Mouse (Mus musculus): ENCODE measurements around the gene Mmp10.

The Mmp10 gene

DNA sequence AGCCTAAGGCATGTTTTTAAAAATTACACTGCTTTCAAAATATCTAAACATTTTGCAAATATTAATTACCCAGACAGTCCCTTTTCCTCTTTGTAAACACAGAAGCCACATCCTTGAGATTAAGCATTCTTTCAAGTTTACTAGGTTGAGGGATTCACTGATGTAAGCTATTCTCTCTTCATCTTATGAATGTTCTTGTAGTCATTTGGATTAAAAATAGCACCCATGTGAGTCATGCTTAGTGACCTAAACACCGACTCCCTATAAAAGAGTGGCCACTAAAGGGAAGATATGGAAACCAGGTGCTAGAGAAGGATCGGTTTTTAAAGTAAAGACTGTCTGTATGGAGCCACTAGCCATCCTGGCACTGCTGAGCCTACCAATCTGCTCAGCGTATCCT is at the start of gene Mmp10:
Gene Mmp10 (plus strand): TSS at position 302 of the 400 bp plus-strand sequence.
- no peak for DNase-seq (ENCODE audit: low spot score)

- no peak for DNase-seq (ENCODE audit: low spot score)
These were observed 48.9 kb upstream of the Mmp10 start for GRCm38 (mm10) chr9:7453302-7453701.

GRCm38 (mm10) chr9:7470262-7470661 is 31.9 kb upstream of the Mmp10 start:
- no peak for DNase-seq (ENCODE audit: low spot score)

DNA sequence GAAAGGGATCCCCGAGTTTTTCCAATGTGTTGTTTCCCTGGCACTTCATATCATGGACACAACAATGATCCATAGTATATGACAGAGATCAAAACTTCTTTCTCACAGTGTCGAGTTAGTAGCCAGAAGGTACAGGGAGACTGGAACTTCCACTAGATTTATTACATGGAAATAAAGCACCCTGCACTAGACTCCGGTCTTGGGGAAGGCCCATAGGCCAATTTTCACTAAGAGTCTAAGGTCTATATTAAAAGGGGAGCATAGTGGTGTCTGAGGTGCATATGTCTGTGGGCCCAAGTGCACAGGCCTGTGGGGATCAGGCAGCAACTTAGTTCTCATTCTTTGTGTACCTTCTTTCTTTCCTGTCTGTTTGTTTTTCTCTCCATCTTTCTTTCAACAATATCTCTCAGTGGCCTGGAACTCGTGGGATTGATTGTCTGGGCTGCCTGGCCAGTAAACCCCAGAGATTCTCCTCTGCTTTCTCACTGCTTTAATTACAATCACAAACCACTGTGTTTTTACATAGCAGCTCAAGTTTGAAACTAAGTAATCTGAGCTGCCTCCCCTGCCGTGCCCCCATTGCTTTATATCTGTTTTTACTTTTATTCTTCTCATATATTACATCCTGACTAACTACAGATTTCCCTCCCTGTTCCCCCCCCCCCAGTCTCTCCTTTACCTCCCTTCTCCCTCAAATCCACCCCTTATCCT is 18.3 kb upstream of the Mmp10 start:
- no peak for DNase-seq (ENCODE audit: low spot score)

GRCm38 (mm10) chr9:7501138-7501537 is 1.0 kb upstream of the Mmp10 start:
- no peak for DNase-seq (ENCODE audit: low spot score)

GRCm38 (mm10) chr9:7507321-7507876 is 5.2 kb downstream of the Mmp10 start:
- DNase-seq (ENCODE audit: low spot score): no peak

DNA sequence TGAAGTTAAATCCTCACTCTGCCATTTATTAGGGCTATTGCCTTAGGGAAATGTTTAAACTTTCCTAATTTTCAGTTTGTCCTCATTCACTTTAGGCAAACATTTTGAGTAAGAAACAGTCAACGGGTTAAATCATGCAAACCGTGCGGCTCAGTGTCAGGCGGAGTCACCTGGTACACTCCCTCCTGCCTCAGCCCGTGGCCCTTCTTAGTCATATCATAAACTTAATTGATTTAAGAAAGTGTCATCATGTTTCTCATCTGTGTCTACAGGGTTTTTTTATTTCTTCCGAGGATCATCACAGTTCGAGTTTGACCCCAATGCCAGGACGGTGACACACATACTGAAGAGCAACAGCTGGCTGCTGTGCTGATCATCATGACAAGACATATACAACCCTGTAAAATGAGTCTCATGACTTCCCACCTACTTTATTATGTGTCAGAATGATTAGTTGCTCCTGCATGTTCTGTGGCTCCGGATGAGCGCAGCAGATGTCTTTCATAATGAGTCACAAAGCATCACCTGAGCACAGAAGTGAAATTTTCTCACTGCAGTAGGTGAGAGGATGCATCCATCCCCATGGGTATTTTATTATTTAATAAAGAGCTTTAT is 7.6 kb downstream of the Mmp10 start:
- no peak for DNase-seq (ENCODE audit: low spot score)

- DNase-seq (ENCODE audit: low spot score): no peak
These were observed 15.9 kb downstream of the Mmp10 start for GRCm38 (mm10) chr9:7517944-7518571.

DNA sequence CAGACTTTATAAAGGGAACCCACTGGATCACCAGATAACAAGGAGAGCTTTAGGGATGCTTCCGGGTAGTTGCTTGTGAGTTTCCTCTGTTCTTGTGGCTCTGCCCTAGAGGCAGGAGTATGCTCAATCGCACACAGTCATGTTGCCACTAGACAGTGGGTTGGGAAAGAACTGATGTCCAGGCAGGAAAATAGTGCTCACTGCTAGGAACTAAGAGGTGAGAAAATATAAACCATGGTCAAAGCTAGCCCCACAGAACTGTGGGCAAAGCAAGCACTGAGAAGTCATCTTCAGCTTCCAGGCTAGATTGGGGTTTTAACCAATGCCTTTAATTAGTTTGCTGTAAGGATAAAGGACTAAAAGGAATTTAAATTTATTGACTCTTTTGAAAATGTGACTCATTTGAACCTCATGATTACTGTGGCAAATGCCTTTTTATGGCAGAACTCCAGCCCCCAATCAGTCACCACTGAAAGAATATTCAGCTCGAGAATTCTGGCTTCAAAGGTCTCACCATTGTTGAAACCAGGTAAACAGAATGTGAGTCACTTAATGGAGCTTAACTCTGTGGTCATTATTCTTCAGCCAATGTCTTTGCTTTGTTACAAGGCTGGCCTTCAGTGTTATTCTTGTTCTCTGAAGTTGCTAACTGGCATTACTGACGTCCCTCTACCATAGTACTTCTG is 24.2 kb downstream of the Mmp10 start:
- no peak for DNase-seq (ENCODE audit: low spot score)

DNA sequence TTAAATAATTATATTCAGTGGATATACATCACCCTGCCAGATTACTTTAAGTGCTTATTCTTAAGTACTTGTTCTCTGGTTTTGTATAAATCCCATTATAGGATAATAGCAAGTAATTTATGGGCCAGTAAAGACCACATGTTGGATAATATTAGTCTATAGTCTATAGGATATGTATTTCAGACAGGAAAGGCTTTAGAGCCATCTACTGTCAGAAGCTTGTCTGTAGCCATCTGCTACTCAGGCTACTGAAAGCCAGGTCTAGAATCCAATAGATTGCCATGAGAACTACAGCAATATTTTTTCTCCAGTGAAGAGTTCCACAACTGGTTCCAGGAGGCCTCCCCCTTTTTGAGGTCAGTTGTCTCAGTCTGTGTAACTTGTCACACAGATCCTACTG is 40.6 kb downstream of the Mmp10 start:
- no peak for DNase-seq (ENCODE audit: low spot score)

DNA sequence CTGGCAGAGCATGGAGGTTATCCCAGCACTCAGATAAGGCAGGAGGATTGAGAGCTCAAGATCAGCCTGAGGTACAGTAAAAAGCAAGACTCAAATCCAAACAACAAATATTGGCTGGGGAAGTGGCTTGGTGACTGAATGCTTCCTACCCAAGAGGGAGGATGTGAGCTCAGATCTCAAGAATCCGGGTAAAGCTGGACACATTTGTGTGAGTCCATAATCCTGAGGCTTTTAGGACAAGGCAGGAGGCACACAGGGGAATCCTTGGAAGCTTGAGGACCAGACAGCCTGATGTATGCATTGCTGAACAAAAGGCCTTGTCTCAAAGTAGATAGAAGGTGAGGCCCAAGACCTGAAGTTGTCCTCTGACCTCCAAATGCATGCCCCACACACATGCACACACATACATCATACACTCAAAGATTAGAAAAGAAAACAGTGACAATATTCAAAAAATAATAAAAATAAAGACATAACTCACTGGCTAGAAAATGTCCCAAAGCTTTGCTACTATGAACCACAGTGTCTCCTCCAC is 42.8 kb downstream of the Mmp10 start:
- no peak for DNase-seq (ENCODE audit: low spot score)

GRCm38 (mm10) chr9:7545471-7545870 is 43.3 kb downstream of the Mmp10 start:
- no peak for DNase-seq (ENCODE audit: low spot score)

DNA sequence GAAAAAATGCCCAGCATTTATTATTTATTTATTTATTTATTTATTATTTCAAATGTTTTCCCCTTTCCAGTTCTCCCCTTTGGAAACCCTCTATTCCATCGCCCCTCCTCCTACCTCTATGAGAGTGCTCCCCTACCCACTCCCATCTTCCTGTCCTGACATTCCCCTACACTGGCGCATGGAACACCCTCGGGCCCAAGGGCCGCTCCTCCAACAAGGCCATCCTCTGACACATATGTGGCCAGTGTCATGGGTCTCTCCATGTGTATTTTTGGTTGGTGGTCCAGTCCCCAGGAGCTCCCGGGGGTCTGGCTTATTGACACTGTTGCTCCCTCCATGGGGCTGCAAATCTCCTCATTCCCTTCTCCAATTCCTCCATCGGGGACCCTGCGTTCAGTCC is 43.8 kb downstream of the Mmp10 start:
- DNase-seq (ENCODE audit: low spot score): no peak

- no peak for DNase-seq (ENCODE audit: low spot score)
These were observed 49.8 kb downstream of the Mmp10 start for GRCm38 (mm10) chr9:7551943-7552342.

GRCm38 (mm10) chr9:7553536-7553935 is 51.4 kb downstream of the Mmp10 start:
- no peak for DNase-seq (ENCODE audit: low spot score)

DNA sequence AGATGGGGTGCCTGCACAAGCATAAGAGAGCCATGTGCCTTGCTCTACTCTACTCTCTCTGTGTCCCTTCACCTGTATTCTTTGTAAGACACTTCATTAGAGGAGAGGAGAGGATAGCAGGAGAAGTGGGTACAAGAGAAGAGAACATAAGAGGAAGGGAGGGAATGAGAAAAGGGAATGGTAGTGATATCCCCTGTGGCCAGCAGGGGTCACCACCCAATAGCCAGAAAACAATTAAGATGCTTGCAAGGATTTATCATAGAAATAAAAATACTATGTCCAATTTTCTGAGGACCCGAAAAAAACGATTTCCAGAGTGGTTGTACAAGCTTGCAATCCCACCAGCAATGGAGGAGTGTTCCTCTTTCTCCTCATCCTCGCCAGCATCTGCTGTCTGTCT is 52.2 kb downstream of the Mmp10 start:
- DNase-seq (ENCODE audit: low spot score): peak; percentile 36

DNA sequence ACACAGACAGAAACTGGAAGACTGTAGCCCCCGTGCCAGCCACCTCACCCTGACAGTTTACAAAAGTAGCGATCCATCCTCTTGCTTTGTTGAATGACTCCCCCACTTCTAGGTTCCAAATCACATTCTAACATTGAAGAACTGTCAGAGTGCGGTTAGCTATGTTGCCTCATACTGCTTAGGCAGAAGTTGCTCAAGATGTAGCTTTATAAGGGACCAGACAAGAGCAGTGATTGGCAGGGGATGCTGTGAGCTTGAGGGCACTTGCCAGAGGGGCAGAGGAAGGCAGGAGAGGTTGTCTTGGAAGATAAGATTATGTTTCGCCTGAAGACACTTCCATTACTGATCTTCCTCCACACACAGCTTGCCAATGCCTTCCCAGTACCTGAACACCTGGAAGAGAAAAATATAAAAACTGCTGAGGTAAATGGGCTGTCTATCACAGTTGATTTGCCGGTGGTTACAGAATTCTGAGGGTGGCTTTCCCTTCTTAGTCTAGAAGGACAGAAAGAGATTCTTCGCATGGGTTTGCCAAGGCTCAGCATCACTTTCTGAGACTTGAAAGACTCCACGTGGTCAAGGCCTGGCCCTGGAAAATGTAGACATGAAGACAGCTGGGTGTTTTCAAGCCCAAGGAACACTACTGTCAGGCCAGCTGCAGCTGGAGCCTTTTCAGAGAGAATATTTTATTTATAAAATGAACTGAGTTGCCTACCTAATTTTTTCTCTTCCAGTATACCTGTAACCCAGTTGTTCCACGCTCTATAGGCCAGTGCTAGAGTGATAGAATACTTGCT is 56.3 kb downstream of the Mmp10 start, which contains the start of gene Mmp8:
Gene Mmp8 (plus strand): TSS at position 236 of the 797 bp plus-strand sequence.
- DNase-seq (ENCODE audit: low spot score): no peak

All from urinary bladder, postnatal 25 days (tissue).